Mouse (Mus musculus): Measurements from ENCODE around the gene Gprasp1.
"Not testable (repeated sequence)": the region's sequence is repeated elsewhere in the genome, so short reads cannot be mapped to it uniquely, and the experiment has no call there.

DNA sequence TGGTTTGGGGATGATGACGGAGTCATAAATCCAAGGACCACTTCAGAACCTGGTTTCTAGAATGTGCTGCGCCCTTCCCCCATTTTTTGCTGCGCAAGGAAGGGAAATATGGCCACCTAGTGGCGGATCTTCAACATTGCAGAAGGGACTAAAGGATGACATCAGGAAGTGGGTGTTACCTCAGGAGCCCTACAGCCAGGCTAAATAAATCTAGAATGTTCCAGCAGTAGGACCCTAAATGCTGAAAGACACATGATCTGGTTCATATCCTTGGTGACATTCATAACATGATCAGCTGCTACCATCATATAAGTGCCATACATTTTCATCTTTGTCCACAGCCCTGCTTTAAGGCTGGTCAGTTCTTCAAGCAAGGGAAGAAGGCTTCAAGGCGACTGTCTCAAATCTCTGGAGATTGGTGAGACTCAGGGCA, 54.7 kb downstream of the Gprasp1 start, which contains the start of gene Bhlhb9:
- not testable (repeated sequence) for TF ChIP-seq GATA1, TAL1 (IDR thresholded peaks at IDR 0.05; ENCODE audit: low read length)

All from erythroblast, embryonic 14.5 days (primary cell).